Comparison of ENCODE assay signal across 22 mouse cellular contexts in genomic region chr5:128004666-128005065, GRCm38 (mm10).
DNase-seq lines count a peak whose midpoint lies in the region; ATAC-seq and TF ChIP-seq lines count a peak whose summit lies in the region.
"Had no signal": no experiment of that assay in that cellular context is flagged by ENCODE, and none has a peak within 500 bp of the region (broad histone marks: within the 10 kb centered on the region; RNA-seq: fewer than 3 reads in every experiment).

No protein-coding gene starts in this region.

- WGBS in stomach, postnatal 0 days = 68% methylated on average over 9 of the region's 9 CpGs

- no peak for TF ChIP-seq CTCF in left cerebral cortex, adult 2 months (IDR thresholded peaks at IDR 0.05)
- TF ChIP-seq CTCF in stomach, postnatal 0 days (IDR thresholded peaks at IDR 0.05; ENCODE audit: low read depth) = no peak

- H3K27me3 ChIP-seq in stomach, postnatal 0 days (ENCODE audit: control insufficient read depth, insufficient read depth, low read length) = no peaks in the 10 kb centered on the region
- H3K27me3 ChIP-seq: embryonic facial prominence, embryonic 13.5 days; midbrain, embryonic 12.5 days had no signal

- no peak for TF ChIP-seq EP300 in stomach, postnatal 0 days (optimal IDR thresholded peaks at IDR 0.05)

- DNase-seq in frontal cortex, postnatal 25 days (ENCODE audit: low spot score in 2 of 2) = no peak
- DNase-seq in left cerebral cortex, adult 2 months (ENCODE audit: extremely low spot score in 1 of 2, low spot score in 2 of 2) = peak; percentile 17 to 36
- no peak for DNase-seq in left cerebral cortex, postnatal 4 days
- DNase-seq in left cerebral cortex, adult 8-10 months (ENCODE audit: low spot score in 2 of 2) = peak; percentile 17 to 33
- DNase-seq in right cerebral cortex, postnatal 25 days = peak; percentile 17
- DNase-seq in stomach, postnatal 0 days (ENCODE audit: low spot score) = no peak
- no peak for DNase-seq in thymus, postnatal 0 days (ENCODE audit: low spot score)
- DNase-seq: adrenal gland, postnatal 10 days; cerebellum, adult 11 months; cerebellum, postnatal 14 days; heart, postnatal 4 days; kidney, adult 18-20 months; kidney, postnatal 14 days; liver, postnatal 0 days; lung, postnatal 10 days; thymus, postnatal 14 days had no signal

- no peak overlapping the region for H3K4me2 ChIP-seq in stomach, postnatal 0 days (replicated peaks; ENCODE audit: low read depth)
- H3K4me2 ChIP-seq: embryonic facial prominence, embryonic 13.5 days; midbrain, embryonic 12.5 days had no signal

- H3K4me3 ChIP-seq in left cerebral cortex, adult 2 months = no peak overlapping the region
- H3K4me3 ChIP-seq in stomach, postnatal 0 days (ENCODE audit: low read depth, low read length) = no peak overlapping the region
- H3K4me3 ChIP-seq: embryonic facial prominence, embryonic 13.5 days; midbrain, embryonic 12.5 days had no signal

- H3K9me3 ChIP-seq in stomach, postnatal 0 days (ENCODE audit: control insufficient read depth, low read length) = no peaks in the 10 kb centered on the region
- H3K9me3 ChIP-seq: embryonic facial prominence, embryonic 13.5 days; midbrain, embryonic 12.5 days had no signal

- H3K36me3 ChIP-seq in stomach, postnatal 0 days (ENCODE audit: control insufficient read depth, insufficient read depth, low read length) = no peaks in the 10 kb centered on the region
- H3K36me3 ChIP-seq: embryonic facial prominence, embryonic 13.5 days; midbrain, embryonic 12.5 days had no signal

- peak; percentile 93 for ATAC-seq in frontal cortex, adult (ENCODE audit: low TSS enrichment)
- no peak for ATAC-seq in stomach, postnatal 0 days (ENCODE audit: low FRiP score, low TSS enrichment)
- ATAC-seq: activated CD4-positive, CD25-positive, alpha-beta regulatory T cell, adult 4 months; forebrain, embryonic 14.5 days; hindbrain, embryonic 16.5 days; liver, postnatal 0 days had no signal

- intact Hi-C loops in left cerebral cortex, adult 2 months (cut with DNase I) = no loop called here
- intact Hi-C loops in left cerebral cortex, postnatal 4 days (cut with DNase I) = no loop called here

- no peak overlapping the region for H3K9ac ChIP-seq in stomach, postnatal 0 days (ENCODE audit: low read length)
- H3K9ac ChIP-seq: embryonic facial prominence, embryonic 13.5 days; liver, postnatal 0 days; midbrain, embryonic 12.5 days had no signal

- no peaks in the 10 kb centered on the region for H3K4me1 ChIP-seq in stomach, postnatal 0 days (replicated peaks; ENCODE audit: control insufficient read depth, insufficient read depth)
- H3K4me1 ChIP-seq: embryonic facial prominence, embryonic 13.5 days had no signal

- no peak overlapping the region; the same call in 1 of the 2 replicates for H3K27ac ChIP-seq in left cerebral cortex, adult 2 months
- no peak overlapping the region for H3K27ac ChIP-seq in stomach, postnatal 0 days (replicated peaks)
- H3K27ac ChIP-seq: embryonic facial prominence, embryonic 13.5 days; midbrain, embryonic 12.5 days had no signal

Comparison
In these comparisons a context has a peak if more than half of its experiments do, and no peak if none do; other contexts are left out.
1. DNase-seq: peak in left cerebral cortex, adult 2 months (2 of 2), left cerebral cortex, adult 8-10 months (2 of 2) and right cerebral cortex, postnatal 25 days (single experiment); none in frontal cortex, postnatal 25 days (0 of 2), left cerebral cortex, postnatal 4 days (single experiment), stomach, postnatal 0 days (single experiment) and thymus, postnatal 0 days (single experiment).